Mouse (Mus musculus) midbrain, embryonic 14.5 days (tissue): ENCODE results near the gene Ift46. TPM values are rescaled to one million over a fixed set of nuclear protein-coding genes. Genes with fewer than 3 reads are reported as not detected.
A peak's percentile ranks its signal among the peaks of the same experiment; 100 is the strongest.

Experiments
- ATAC-seq: fragments of 200-750 bp; cut with Nextera tagmentation; 2 replicates; pipeline ENCODE4 v1.8.0; 2017; ENCODE audit warnings: moderate number of reproducible peaks, moderate library complexity; ENCODE audit not compliant: low FRiP score, low TSS enrichment
- DNase-seq: peaks from one replicate; pipeline ENCODE4 v3.0.0-alpha.2; 2015
- H3K27ac ChIP-seq: fragments of 300-500 bp; sonication (generic); replicated peaks from 2 replicates; pipeline ENCODE4 v1.5.1; 2014; ENCODE audit warnings: mild to moderate bottlenecking, low read depth, low read length, moderate library complexity
- H3K27me3 ChIP-seq: fragments of 300-500 bp; sonication (generic); 2 replicates; pipeline ENCODE4 v1.6.1; 2014; ENCODE audit warnings: low read length, control low read depth, mixed read lengths; ENCODE audit not compliant: control insufficient read depth, insufficient read depth
- H3K36me3 ChIP-seq: fragments of 300-500 bp; sonication (generic); 2 replicates; pipeline ENCODE4 v1.6.1; 2014; ENCODE audit warnings: low read length, control low read depth; ENCODE audit not compliant: control insufficient read depth, insufficient read depth
- H3K4me1 ChIP-seq: fragments of 300-500 bp; sonication (generic); 2 replicates; pipeline ENCODE4 v1.6.1; 2014; ENCODE audit warnings: mild to moderate bottlenecking, antibody characterized with exemption, low read length, control low read depth; ENCODE audit not compliant: control insufficient read depth, insufficient read depth
- H3K4me2 ChIP-seq: fragments of 300-500 bp; sonication (generic); 2 replicates; pipeline ENCODE4 v1.6.1; 2014; ENCODE audit warnings: mild to moderate bottlenecking, low read length, moderate library complexity
- H3K4me3 ChIP-seq: fragments of 300-500 bp; sonication (generic); replicated peaks from 2 replicates; pipeline ENCODE4 v1.5.1; 2014; ENCODE audit warnings: low read depth, low read length
- H3K9ac ChIP-seq: fragments of 300-500 bp; sonication (generic); replicated peaks from 2 replicates; pipeline ENCODE4 v1.6.1; 2014; ENCODE audit warnings: mild to moderate bottlenecking, low read length, moderate library complexity
- H3K9me3 ChIP-seq: fragments of 300-500 bp; sonication (generic); 2 replicates; pipeline ENCODE4 v1.6.1; 2016; ENCODE audit warnings: low read length, control low read depth, mixed read lengths; ENCODE audit not compliant: control insufficient read depth
- WGBS: fragments of 180-500 bp; shearing (Covaris S2); extraction: QIAGEN DNeasy Blood & Tissue Kit; methylation state at CpG from one replicate; pipeline ENCODE4 v1.1.7; 2014; 5-methylcytosine and 5-hydroxymethylcytosine counted together
- polyA plus RNA-seq: library from polyadenylated mRNA; unstranded; fragments of >200 nt; fragmentation: Nextera tagmentation; extraction: Ambion mirVana; gene quantifications from 2 replicates; pipeline ENCODE4 v1.2.1, GENCODE M21; 2014

The Ift46 gene
- polyA plus RNA-seq, 1 experiment from 2014 or later = 187 TPM

DNA sequence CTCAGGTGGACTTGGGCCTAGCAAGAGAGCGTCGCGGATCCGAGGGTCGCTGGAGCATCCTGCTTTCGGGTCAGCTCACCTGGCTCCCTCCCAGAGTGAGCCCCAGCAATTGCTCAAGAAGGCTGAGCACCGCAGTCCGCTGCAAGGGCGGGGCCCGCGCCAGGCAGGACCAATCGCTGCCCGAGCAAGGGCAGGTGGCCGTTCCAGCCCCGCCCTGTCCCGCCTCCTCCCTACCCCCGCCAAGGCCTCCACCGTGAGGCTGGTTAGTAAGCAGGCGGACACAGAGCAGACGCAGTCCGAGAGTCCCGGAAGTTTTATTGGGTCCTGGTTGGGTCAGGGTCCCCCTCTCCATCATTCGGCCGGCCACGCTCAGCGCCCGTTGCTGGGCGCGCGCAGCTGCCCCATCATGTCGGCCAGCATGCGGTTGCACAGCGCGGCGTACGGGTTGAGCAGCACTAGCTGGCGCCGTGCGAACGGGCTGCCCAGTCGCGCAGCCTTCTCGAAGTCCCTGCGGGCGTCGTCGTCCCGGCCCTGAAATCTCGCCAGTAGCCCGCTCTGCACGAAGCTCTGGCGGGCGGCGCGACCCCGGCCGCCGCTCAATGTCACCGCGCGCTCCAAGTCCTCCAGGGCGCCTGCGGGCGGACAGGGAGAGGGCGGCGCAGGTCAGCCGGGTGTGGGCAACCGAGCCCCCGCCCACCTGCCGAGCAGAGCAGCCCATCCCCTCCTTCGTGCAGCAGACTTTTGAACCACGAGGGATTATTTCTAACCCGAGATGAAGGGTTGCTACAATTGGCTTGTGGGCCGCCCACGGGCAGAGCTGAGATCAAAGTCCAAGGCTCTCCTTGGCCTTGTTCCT, 31.6 kb downstream of the Ift46 start, which contains the start of gene Tmem25:
Gene Tmem25, minus strand, starts transcription at position 206 of the 856 bp plus-strand sequence.
- WGBS = under 1% methylated on average over 75 of the region's 75 CpGs
- Histone ChIP-seq H3K9me3 (no peaks in the 10 kb centered on the region), H3K4me1 (peaks cover 5% of the 10 kb centered on the region; the same call in 1 of the 2 replicates), H3K27me3 (0 out of 2 replicates have a peak, but pooled peaks cover 5% of the 10 kb centered on the region), H3K4me2 (peak within 1 kb of the TSS; percentile 98), H3K36me3 (peaks cover 9% of the 10 kb centered on the region), H3K27ac (peak within 1 kb of the TSS; percentile 77), H3K9ac (peak within 1 kb of the TSS; percentile 64), H3K4me3 (peak within 1 kb of the TSS; percentile 57)
- ATAC-seq = peak; percentile 93
- DNase-seq = peak; percentile 89

GRCm38 (mm10) chr9:44799958-44800324, 32.2 kb downstream of the Ift46 start:
- peak overlapping the region; percentile 98 for H3K4me2 ChIP-seq
- H3K4me1 ChIP-seq = peaks cover 5% of the 10 kb centered on the region; the same call in 1 of the 2 replicates
- 41% methylated on average over 9 of the region's 9 CpGs for WGBS
- peaks cover 14% of the 10 kb centered on the region for H3K36me3 ChIP-seq
- no peak for ATAC-seq
- DNase-seq = no peak
- H3K4me3 ChIP-seq = peak overlapping the region; percentile 57
- H3K27ac ChIP-seq = peak overlapping the region; percentile 77; the same call in 1 of the 2 replicates
- H3K9ac ChIP-seq = peak overlapping the region; percentile 64
- 0 out of 2 replicates have a peak, but pooled peaks cover 5% of the 10 kb centered on the region for H3K27me3 ChIP-seq
- no peaks in the 10 kb centered on the region for H3K9me3 ChIP-seq

DNA sequence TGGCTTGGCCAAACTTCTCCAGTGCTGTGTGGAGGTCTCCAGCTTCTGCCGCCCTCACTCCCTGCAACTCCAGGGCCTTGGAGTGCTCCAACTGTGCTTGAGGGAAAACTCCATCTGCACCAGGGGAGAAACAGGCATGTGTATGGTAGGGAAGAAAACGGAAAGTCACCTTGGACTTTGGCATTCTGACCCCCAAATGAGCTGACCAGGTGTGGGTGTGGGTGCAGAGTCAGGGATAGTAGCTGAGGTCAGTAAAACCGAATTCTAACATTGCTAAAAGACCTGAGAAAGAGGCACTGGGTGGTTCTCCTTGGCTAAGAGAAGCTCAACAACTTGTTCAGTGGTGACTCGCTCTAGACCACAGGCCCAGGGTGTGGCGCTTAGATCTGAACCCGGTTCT, 34.0 kb downstream of the Ift46 start:
- ATAC-seq = no peak
- Histone ChIP-seq H3K4me3 (no peak overlapping the region), H3K36me3 (peaks cover 30% of the 10 kb centered on the region), H3K27ac (no peak overlapping the region), H3K27me3 (0 out of 2 replicates have a peak, but pooled peaks cover 5% of the 10 kb centered on the region), H3K9me3 (no peaks in the 10 kb centered on the region), H3K4me2 (no peak overlapping the region), H3K4me1 (peaks cover 5% of the 10 kb centered on the region; the same call in 1 of the 2 replicates), H3K9ac (no peak overlapping the region)
- DNase-seq = no peak
- 81% methylated on average over 6 of the region's 6 CpGs for WGBS

GRCm38 (mm10) chr9:44802808-44803450, 35.2 kb downstream of the Ift46 start, which contains the start of gene Ttc36:
Ttc36 (minus strand) TSS chr9:44803072.
- DNase-seq = no peak
- Histone ChIP-seq H3K4me1 (peaks cover 5% of the 10 kb centered on the region; the same call in 1 of the 2 replicates), H3K4me2 (no peak within 1 kb of the TSS), H3K27ac (no peak within 1 kb of the TSS), H3K9me3 (no peaks in the 10 kb centered on the region), H3K9ac (no peak within 1 kb of the TSS), H3K27me3 (0 out of 2 replicates have a peak, but pooled peaks cover 4% of the 10 kb centered on the region), H3K36me3 (peaks cover 43% of the 10 kb centered on the region), H3K4me3 (no peak within 1 kb of the TSS)
- WGBS = 76% methylated on average over 4 of the region's 4 CpGs
- no peak for ATAC-seq

- Histone ChIP-seq H3K9ac (no peak overlapping the region), H3K9me3 (no peaks in the 10 kb centered on the region), H3K4me3 (no peak overlapping the region), H3K27me3 (no peaks in the 10 kb centered on the region), H3K36me3 (peaks cover 60% of the 10 kb centered on the region), H3K4me1 (peaks cover 4% of the 10 kb centered on the region; the same call in 1 of the 2 replicates), H3K27ac (no peak overlapping the region), H3K4me2 (no peak overlapping the region)
- 93% methylated on average over 10 of the region's 10 CpGs for WGBS
- DNase-seq = no peak
- ATAC-seq = no peak
Measured at GRCm38 (mm10) chr9:44804678-44805077, 37.0 kb downstream of the Ift46 start.

DNA sequence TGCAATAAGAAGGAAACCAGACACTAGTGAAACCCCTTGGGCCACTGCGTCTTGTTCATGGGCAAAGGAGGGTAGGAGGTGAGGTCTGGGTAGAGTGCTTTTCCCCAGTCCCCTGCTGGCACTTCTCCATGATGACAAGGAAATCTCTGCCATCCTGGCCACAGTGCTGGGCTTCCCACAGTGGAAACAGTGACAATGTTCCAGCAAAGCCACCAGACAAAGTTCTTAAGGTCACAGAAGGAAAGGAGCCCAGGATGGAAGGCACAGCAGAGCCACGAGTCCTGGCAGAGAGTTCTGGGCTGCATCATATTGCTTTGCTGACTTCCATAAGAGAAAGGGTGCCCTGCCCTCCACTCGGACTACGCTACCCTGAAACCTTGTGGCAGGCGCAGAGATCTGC, 37.8 kb downstream of the Ift46 start:
- no peak overlapping the region for H3K4me2 ChIP-seq
- peaks cover 69% of the 10 kb centered on the region for H3K36me3 ChIP-seq
- DNase-seq = no peak
- H3K4me3 ChIP-seq = no peak overlapping the region
- no peaks in the 10 kb centered on the region for H3K4me1 ChIP-seq
- ATAC-seq = no peak
- 95% methylated on average over 5 of the region's 5 CpGs for WGBS
- no peak overlapping the region for H3K9ac ChIP-seq
- H3K27ac ChIP-seq = no peak overlapping the region
- no peaks in the 10 kb centered on the region for H3K9me3 ChIP-seq
- H3K27me3 ChIP-seq = no peaks in the 10 kb centered on the region

DNA sequence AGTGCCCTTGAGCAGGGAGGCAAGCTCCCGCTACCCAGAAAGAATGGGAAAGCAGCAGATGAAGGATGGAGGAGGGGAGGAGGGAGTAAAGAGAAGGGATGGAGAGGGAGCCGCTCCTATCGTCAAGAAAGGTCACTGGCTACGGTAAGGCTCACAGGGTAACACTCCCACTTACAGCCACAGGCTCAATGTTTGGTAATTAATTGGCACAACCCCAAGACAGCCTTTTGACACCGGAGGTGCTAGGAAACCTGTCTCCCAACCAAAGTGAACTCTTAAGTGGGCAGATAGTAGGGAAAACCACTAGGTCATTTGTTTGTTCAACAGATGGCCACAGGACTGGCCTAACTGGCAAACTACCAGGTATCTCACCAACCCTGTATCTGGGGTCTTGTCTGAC, 39.4 kb downstream of the Ift46 start:
- Histone ChIP-seq H3K27ac (no peak overlapping the region), H3K9me3 (no peaks in the 10 kb centered on the region), H3K4me1 (no peaks in the 10 kb centered on the region), H3K36me3 (peaks cover 85% of the 10 kb centered on the region), H3K9ac (no peak overlapping the region), H3K27me3 (no peaks in the 10 kb centered on the region), H3K4me2 (no peak overlapping the region), H3K4me3 (no peak overlapping the region)
- ATAC-seq = no peak
- WGBS = 80% methylated on average over 5 of the region's 5 CpGs
- no peak for DNase-seq

DNA sequence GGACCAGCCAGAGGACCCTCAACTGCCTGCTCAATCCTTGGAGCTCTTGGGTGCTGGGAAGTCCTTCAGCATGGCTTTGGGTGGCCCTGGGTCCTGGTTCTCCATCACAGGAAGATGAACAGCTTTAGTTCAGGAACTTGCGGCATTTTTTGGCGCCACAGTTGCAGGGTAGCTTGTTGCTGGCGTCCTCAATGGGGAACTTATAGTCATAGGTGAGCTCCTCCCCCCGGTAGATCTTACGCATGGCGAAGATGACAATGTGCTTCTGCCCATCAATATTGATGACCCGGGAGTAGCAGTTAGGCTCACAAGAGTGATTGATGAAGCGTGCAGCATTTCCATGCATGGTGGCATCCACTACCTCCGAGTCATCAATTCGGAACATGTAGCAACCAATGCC, 40.1 kb downstream of the Ift46 start:
- Histone ChIP-seq H3K27me3 (no peaks in the 10 kb centered on the region), H3K4me1 (no peaks in the 10 kb centered on the region), H3K9me3 (no peaks in the 10 kb centered on the region), H3K4me2 (no peak overlapping the region), H3K4me3 (no peak overlapping the region), H3K36me3 (peaks cover 88% of the 10 kb centered on the region), H3K9ac (no peak overlapping the region), H3K27ac (no peak overlapping the region)
- DNase-seq (no peak), ATAC-seq (no peak)
- WGBS = 94% methylated on average over 10 of the region's 10 CpGs
